Mouse (Mus musculus): ENCODE data around the gene Fbxl5. TPM values are rescaled to one million over a fixed set of nuclear protein-coding genes. Genes with fewer than 3 reads are reported as not detected.

The Fbxl5 gene
- total RNA-seq (2021) = 10 to 100 TPM; 64.2 to 73.9 TPM
- long read RNA-seq, experiment 1, transcript Fbxl5-201 (11 exons, 2,858 nt) = major isoform, 82 of 95 reads
- long read RNA-seq, experiment 1, partial matches to known transcripts = 10 of 95 reads
- long read RNA-seq, experiment 1, other reads (novel, unspliced or antisense) = 3 of 95 reads
- long read RNA-seq, experiment 2, transcript Fbxl5-201 (11 exons, 2,858 nt) = major isoform, 10 of 21 reads
- long read RNA-seq, experiment 2, partial matches to known transcripts = 8 of 21 reads
- long read RNA-seq, experiment 2, other reads (novel, unspliced or antisense) = 2 of 21 reads

GRCm38 (mm10) chr5:43821538-43821937 lies at the start of gene Fbxl5:
TSS of gene Fbxl5 (minus strand) at chr5:43821638.
- DNase-seq = no peak

GRCm38 (mm10) chr5:43868711-43869600 lies 47.5 kb upstream of the Fbxl5 start:
- DNase-seq = peak; percentile 49 to 62

- no peak for DNase-seq
These were observed 46.8 kb upstream of the Fbxl5 start, which contains the start of gene Cd38 for GRCm38 (mm10) chr5:43868253-43868652. TSS of gene Cd38 (plus strand) at chr5:43868553.

- peak in 1 of 2 experiments; percentile 6 for DNase-seq
These were observed 43.9 kb upstream of the Fbxl5 start for GRCm38 (mm10) chr5:43865316-43865715.

- no peak for DNase-seq
These were observed 42.2 kb upstream of the Fbxl5 start for GRCm38 (mm10) chr5:43863642-43864041.

GRCm38 (mm10) chr5:43860670-43861431 lies 39.4 kb upstream of the Fbxl5 start:
- DNase-seq = no peak

- DNase-seq = no peak
These were observed 38.7 kb upstream of the Fbxl5 start for GRCm38 (mm10) chr5:43860096-43860495.

GRCm38 (mm10) chr5:43859663-43860062 lies 38.2 kb upstream of the Fbxl5 start:
- no peak for DNase-seq

GRCm38 (mm10) chr5:43855769-43856168 lies 34.3 kb upstream of the Fbxl5 start:
- DNase-seq = peak in 1 of 2 experiments; percentile 16

- DNase-seq = no peak
These were observed 32.5 kb upstream of the Fbxl5 start for GRCm38 (mm10) chr5:43853868-43854488.

- DNase-seq = no peak
These were observed 31.8 kb upstream of the Fbxl5 start for GRCm38 (mm10) chr5:43853096-43853867.

GRCm38 (mm10) chr5:43848275-43848674 lies 26.8 kb upstream of the Fbxl5 start:
- DNase-seq = no peak

GRCm38 (mm10) chr5:43847555-43847954 lies 26.1 kb upstream of the Fbxl5 start:
- no peak for DNase-seq

GRCm38 (mm10) chr5:43846227-43846626 lies 24.8 kb upstream of the Fbxl5 start:
- no peak for DNase-seq

GRCm38 (mm10) chr5:43845646-43846045 lies 24.2 kb upstream of the Fbxl5 start:
- no peak for DNase-seq

GRCm38 (mm10) chr5:43845083-43845482 lies 23.6 kb upstream of the Fbxl5 start:
- DNase-seq = no peak

GRCm38 (mm10) chr5:43842576-43843155 lies 21.2 kb upstream of the Fbxl5 start:
- no peak for DNase-seq

GRCm38 (mm10) chr5:43842011-43842285 lies 20.5 kb upstream of the Fbxl5 start:
- no peak for DNase-seq

GRCm38 (mm10) chr5:43841144-43842010 lies 19.9 kb upstream of the Fbxl5 start:
- DNase-seq = peak; percentile 38 to 61

GRCm38 (mm10) chr5:43837372-43837771 lies 15.9 kb upstream of the Fbxl5 start:
- DNase-seq = peak; percentile 35 to 62
